Mouse (Mus musculus): Measurements from ENCODE around the gene Efcab6. TPM values are rescaled to one million over a fixed set of nuclear protein-coding genes. Genes with fewer than 3 reads are reported as not detected.

The Efcab6 gene
- polyA plus RNA-seq, 1 experiment from 2014 or later, result 0.20 TPM

DNA sequence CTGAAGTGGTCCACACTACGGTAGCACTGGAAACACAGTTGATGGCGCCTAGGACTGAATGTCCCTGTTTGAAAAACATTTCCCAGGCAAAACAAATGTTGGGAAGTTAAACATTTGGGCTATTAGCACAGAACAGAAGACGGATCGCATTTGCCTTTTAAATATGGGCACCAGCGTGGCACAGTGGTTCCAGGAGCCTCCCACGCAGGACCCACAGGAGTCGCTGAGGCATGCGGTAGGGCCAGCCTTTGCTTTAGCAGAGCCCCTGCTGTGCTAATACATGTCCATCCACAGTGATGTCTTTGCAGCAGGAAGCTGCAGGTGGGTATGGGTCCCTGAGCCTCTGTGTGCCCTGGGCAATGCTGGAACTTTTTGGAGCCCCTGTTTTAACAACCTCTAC, 237.2 kb downstream of the Efcab6 start:
- Histone ChIP-seq H3K27ac (no peak overlapping the region), H3K36me3 (no peaks in the 10 kb centered on the region), H3K27me3 (no peaks in the 10 kb centered on the region), H3K4me2 (replicated peaks) (no peak overlapping the region), H3K4me3 (no peak overlapping the region), H3K9me3 (no peaks in the 10 kb centered on the region), H3K9ac (no peak overlapping the region), H3K4me1 (no peaks in the 10 kb centered on the region)
- ATAC-seq (ENCODE audit: insufficient number of reproducible peaks, insufficient read depth, low FRiP score, low TSS enrichment), result no peak
- 85% methylated on average over 8 of the region's 8 CpGs for WGBS

Other genes starting within 250 kb of the Efcab6 start
- 13.1 and 15.3 TPM in 2 replicates for gene Sult4a1, start 40.4 kb upstream of the Efcab6 start, polyA plus RNA-seq (2016; fragmentation: Nextera tagmentation; extraction: Ambion mirVana)
- gene Pnpla5, start 57.8 kb upstream of the Efcab6 start, polyA plus RNA-seq (2016; fragmentation: Nextera tagmentation; extraction: Ambion mirVana), result not detected in 2 replicates
- 1.3 and 1.7 TPM in 2 replicates for gene Pnpla3, start 102.5 kb upstream of the Efcab6 start, polyA plus RNA-seq (2016; fragmentation: Nextera tagmentation; extraction: Ambion mirVana)
- gene Samm50, start 126.9 kb upstream of the Efcab6 start, polyA plus RNA-seq (2016; fragmentation: Nextera tagmentation; extraction: Ambion mirVana), result 108 and 116 TPM in 2 replicates
- 4.3 and 6.0 TPM in 2 replicates for gene Parvb, start 166.7 kb upstream of the Efcab6 start, polyA plus RNA-seq (2016; fragmentation: Nextera tagmentation; extraction: Ambion mirVana)